Mouse (Mus musculus): ENCODE measurements around the gene Fam205c.

GRCm38 (mm10) chr4:42898914-42899313 is 24.9 kb upstream of the Fam205c start:
- no peak for TF ChIP-seq POLR2A (IDR thresholded peaks at IDR 0.05; ENCODE audit: insufficient read depth, low read depth, low read length)
- TF ChIP-seq CTCF (IDR thresholded peaks at IDR 0.05): no peak

Data from heart, adult 2 months (tissue).